Comparison of ENCODE assay signal across 7 mouse cellular contexts in genomic region chrX:13280409-13281328, GRCm38 (mm10). TPM values are rescaled to one million over a fixed set of nuclear protein-coding genes. Genes with fewer than 3 reads are reported as not detected.
DNase-seq lines count a peak whose midpoint lies in the region; ATAC-seq lines count a peak whose summit lies in the region.

TSS of gene Ddx3x (plus strand) at chrX:13280970.

- peak within 1 kb of the TSS; percentile 70 for H3K4me2 ChIP-seq in intestine, embryonic 16.5 days (ENCODE audit: low read depth, low read length)
- H3K4me2 ChIP-seq in midbrain, embryonic 11.5 days = peak within 1 kb of the TSS; percentile 66

- H3K36me3 ChIP-seq in intestine, embryonic 16.5 days (ENCODE audit: control insufficient read depth, insufficient read depth, low read length) = no peaks in the 10 kb centered on the region
- no peaks in the 10 kb centered on the region for H3K36me3 ChIP-seq in midbrain, embryonic 11.5 days (ENCODE audit: control insufficient read depth, insufficient read depth, low read length)

- WGBS in intestine, embryonic 16.5 days = under 1% methylated on average over 57 of the region's 57 CpGs
- WGBS in midbrain, embryonic 11.5 days = under 1% methylated on average over 48 of the region's 57 CpGs

- H3K27ac ChIP-seq in intestine, embryonic 16.5 days (ENCODE audit: low read length) = peak within 1 kb of the TSS; percentile 99
- peak within 1 kb of the TSS; percentile 98 for H3K27ac ChIP-seq in midbrain, embryonic 11.5 days (ENCODE audit: low read depth, low read length)

- intact Hi-C loops in left cerebral cortex, postnatal 36 days (cut with DNase I) = loop anchor here (1.0 to 5.0 kb wide), 4 partner anchors 38 to 181 kb away; no protein-coding TSS in a partner anchor

- DNase-seq in adrenal gland, adult 2 months = peak; percentile 96
- peak; percentile 85 for DNase-seq in embryo, embryonic 11.5 days (ENCODE audit: low read depth, low spot score)
- DNase-seq in gastrocnemius, postnatal 4 days (ENCODE audit: low spot score in 2 of 2) = peak; percentile 86
- peak; percentile 85 to 95 for DNase-seq in left cerebral cortex, postnatal 36 days (ENCODE audit: low spot score in 2 of 2)
- DNase-seq in midbrain, embryonic 11.5 days (ENCODE audit: low spot score, missing footprints) = peak; percentile 99
- DNase-seq in skeletal muscle tissue, adult 2 months (ENCODE audit: low read depth, low spot score) = peak; percentile 94

- H3K9ac ChIP-seq in intestine, embryonic 16.5 days (ENCODE audit: low read depth, low read length) = peak within 1 kb of the TSS; percentile 98
- H3K9ac ChIP-seq in midbrain, embryonic 11.5 days (ENCODE audit: low read length) = peak within 1 kb of the TSS; percentile 99

- peak; percentile 94 for ATAC-seq in intestine, embryonic 16.5 days
- ATAC-seq in midbrain, embryonic 11.5 days (ENCODE audit: low FRiP score) = peak; percentile 93

- no peaks in the 10 kb centered on the region for H3K9me3 ChIP-seq in intestine, embryonic 16.5 days (ENCODE audit: control insufficient read depth, low read length)
- no peaks in the 10 kb centered on the region for H3K9me3 ChIP-seq in midbrain, embryonic 11.5 days (ENCODE audit: control insufficient read depth, low read length)

- no peaks in the 10 kb centered on the region for H3K4me1 ChIP-seq in intestine, embryonic 16.5 days (ENCODE audit: control insufficient read depth, insufficient read depth, low read length)
- peaks cover 8% of the 10 kb centered on the region for H3K4me1 ChIP-seq in midbrain, embryonic 11.5 days (ENCODE audit: control insufficient read depth, insufficient read depth, low read length)

- H3K4me3 ChIP-seq in intestine, embryonic 16.5 days (ENCODE audit: low read length) = peak within 1 kb of the TSS; percentile 89
- peak within 1 kb of the TSS; percentile 88 for H3K4me3 ChIP-seq in midbrain, embryonic 11.5 days (ENCODE audit: low read depth, low read length)

- no peaks in the 10 kb centered on the region for H3K27me3 ChIP-seq in intestine, embryonic 16.5 days (replicated peaks; ENCODE audit: control insufficient read depth, insufficient read depth, low read length)
- H3K27me3 ChIP-seq in midbrain, embryonic 11.5 days (ENCODE audit: control insufficient read depth, insufficient read depth, low read length) = no peaks in the 10 kb centered on the region; the same call in 1 of the 2 replicates

RNA-seq across cellular contexts. Expression of gene Ddx3x, which starts in this region (rescaled TPM):
- 100 to 1,000 TPM; 274 to 532 TPM for total RNA-seq in adrenal gland, adult 2 months (2021)
- polyA plus RNA-seq in adrenal gland, adult 2 months (2012; rRNA removed) = 8.2 and 12.0 TPM in 2 replicates
- 100 to 1,000 TPM; 126 to 144 TPM for total RNA-seq in gastrocnemius, postnatal 4 days (2021)
- polyA plus RNA-seq in intestine, embryonic 16.5 days (2015; fragmentation: Nextera tagmentation; extraction: Ambion mirVana) = 101 and 103 TPM in 2 replicates
- 100 to 1,000 TPM; 154 to 194 TPM for total RNA-seq in left cerebral cortex, postnatal 36 days (2021)
- 196 and 219 TPM in 2 replicates for polyA plus RNA-seq in midbrain, embryonic 11.5 days (2014; fragmentation: Nextera tagmentation; extraction: Ambion mirVana)

Comparison
In these comparisons a context has a peak if more than half of its experiments do, and no peak if none do; other contexts are left out.
1. Peak in every context shown above with its lines: DNase-seq, ATAC-seq, H3K4me3 ChIP-seq and H3K27ac ChIP-seq.